Mouse (Mus musculus): Measurements from ENCODE around the gene Rgma.

DNA sequence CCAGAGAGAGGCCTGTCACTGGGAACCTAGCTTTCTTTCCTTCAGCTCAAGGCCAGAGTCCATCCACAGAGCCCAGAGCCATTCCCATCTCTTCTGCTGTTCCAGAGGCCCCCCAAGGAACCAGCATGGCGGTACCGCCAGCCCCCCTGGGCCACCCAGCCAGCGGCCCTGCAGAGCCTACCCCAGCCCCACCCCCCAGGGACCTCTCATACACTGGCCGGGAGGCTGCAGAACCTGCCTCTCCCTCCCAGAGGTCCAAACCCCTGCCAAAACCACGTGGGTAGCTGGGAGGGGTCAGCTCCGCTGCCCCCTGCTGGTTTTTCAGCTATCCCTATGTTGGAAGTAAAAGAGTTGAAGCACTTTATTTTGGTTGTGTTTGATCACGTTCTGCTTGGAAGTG, 44.1 kb downstream of the Rgma start:
- TF ChIP-seq EP300 (IDR thresholded peaks at IDR 0.05; ENCODE audit: insufficient read depth, low read depth, low read length): no peak
- TF ChIP-seq POLR2A (IDR thresholded peaks at IDR 0.05; ENCODE audit: insufficient read depth, low read length): no peak
- TF ChIP-seq CTCF (IDR thresholded peaks at IDR 0.05; ENCODE audit: low read depth, low read length): peak; percentile 10
